Mouse (Mus musculus) myocyte (in vitro differentiated cells): Measurements from ENCODE around the gene Naxe.

ENCODE experiments used
- E2F4 ChIP-seq: IDR thresholded peaks from one replicate; pipeline ENCODE4 v1.6.1; 2011; ENCODE audit warnings: mild to moderate bottlenecking, control low read depth, moderate library complexity; ENCODE audit not compliant: insufficient read depth
- POLR2A ChIP-seq: IDR thresholded peaks from one replicate; pipeline ENCODE4 v1.6.1; 2011; ENCODE audit warnings: low read depth, mild to moderate bottlenecking, control low read depth, moderate library complexity; ENCODE audit not compliant: insufficient read length
- POLR2AphosphoS2 ChIP-seq: IDR thresholded peaks from one replicate; pipeline ENCODE4 v1.6.1; 2011; ENCODE audit warnings: low read depth, control low read depth; ENCODE audit not compliant: insufficient read length
- USF1 ChIP-seq: IDR thresholded peaks from one replicate; pipeline ENCODE4 v1.6.1; 2011; ENCODE audit warnings: low read depth, mild to moderate bottlenecking, control low read depth, moderate library complexity

- TF ChIP-seq POLR2A (no peak), USF1 (no peak), POLR2AphosphoS2 (no peak), E2F4 (no peak)
Observed at GRCm38 (mm10) chr3:88085459-88085858, 27.2 kb upstream of the Naxe start.
